Mouse (Mus musculus): ENCODE results near the gene Wfdc18.

DNA sequence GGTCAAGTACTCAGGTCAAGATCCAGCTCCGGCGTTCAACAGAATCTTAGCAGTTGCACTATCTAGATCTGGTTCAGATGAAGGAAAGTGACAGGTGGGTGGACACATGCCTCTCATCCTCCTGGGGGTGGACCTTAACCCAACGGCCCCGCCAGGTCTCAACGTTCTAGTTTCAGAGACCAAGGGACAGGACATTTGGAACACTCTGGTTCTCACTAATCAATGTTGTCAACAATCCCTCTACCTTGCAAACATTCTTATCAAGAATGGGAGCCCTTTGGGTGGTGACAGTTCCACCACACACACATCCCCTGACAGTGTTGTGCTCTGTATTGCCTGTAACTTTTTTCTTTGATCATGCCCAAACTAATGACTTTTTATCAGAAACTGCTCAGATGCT, 33.0 kb downstream of the Wfdc18 start:
- TF ChIP-seq POLR2A (IDR thresholded peaks at IDR 0.05; ENCODE audit: borderline replicate concordance, insufficient read depth, low read length) (no peak), CTCF (IDR thresholded peaks at IDR 0.05; ENCODE audit: borderline replicate concordance, insufficient read depth, low read depth, low read length) (no peak)

Data from cerebellum, adult 2 months (tissue).